Mouse (Mus musculus) brown adipose tissue, adult 24 weeks (tissue): ENCODE results near the gene Ss18l2. TPM values are rescaled to one million over a fixed set of nuclear protein-coding genes. Genes with fewer than 3 reads are reported as not detected.

ENCODE experiments used
- H3K27ac ChIP-seq: fragments of 200-500 bp; replicated peaks from 2 replicates; pipeline ENCODE4 v1.5.1; 2012; ENCODE audit warnings: low read depth, mild to moderate bottlenecking, low read length
- H3K4me1 ChIP-seq: fragments of 200-500 bp; 2 replicates; pipeline ENCODE4 v1.6.1; 2012; ENCODE audit warnings: low read length, mixed read lengths; ENCODE audit not compliant: control insufficient read depth, insufficient read depth, insufficient read length
- H3K4me3 ChIP-seq: fragments of 200-500 bp; 2 replicates; pipeline ENCODE4 v1.5.1; 2012; ENCODE audit warnings: low read depth, mild to moderate bottlenecking, low read length, moderate library complexity; ENCODE audit not compliant: insufficient read depth
- polyA plus RNA-seq: library from polyadenylated mRNA; stranded (reverse); fragments of >200 nt; gene quantifications from 2 replicates; pipeline ENCODE4 v1.2.4, GENCODE M21; 2012; ENCODE audit not compliant: missing spikeins, insufficient read depth, insufficient read length

Ss18l2 gene
- polyA plus RNA-seq, 1 experiment, result 182 TPM

DNA sequence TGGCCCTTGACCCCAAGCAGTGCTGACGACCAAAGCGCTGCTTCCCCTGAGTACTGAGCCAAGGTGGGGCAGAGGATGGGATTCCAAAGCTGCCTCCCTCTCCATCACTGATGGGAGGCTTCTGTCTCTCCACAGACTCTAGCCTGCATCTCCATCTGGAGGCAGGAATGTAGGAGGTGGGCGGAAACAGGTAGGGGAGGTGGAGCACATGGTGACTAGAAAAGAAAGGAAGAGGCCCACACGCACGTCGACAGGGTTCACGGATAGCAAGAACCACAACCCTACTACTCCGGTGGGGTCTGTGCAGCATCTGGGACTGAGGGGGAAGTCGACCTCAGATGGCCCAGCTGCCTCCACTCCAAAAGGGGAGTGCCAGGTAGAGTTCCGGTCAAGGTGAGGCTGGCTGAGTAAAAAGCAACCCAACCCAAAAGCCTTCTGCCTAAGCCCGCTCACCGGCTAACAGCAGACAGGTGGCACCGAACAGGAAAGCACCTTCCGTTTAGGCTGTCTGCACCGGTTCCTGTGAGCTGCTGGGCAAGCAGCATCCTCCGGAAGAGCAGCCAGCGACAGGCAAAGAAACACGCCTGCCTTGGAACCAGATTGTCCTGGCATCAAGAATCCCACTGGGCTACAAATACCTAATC is 28.0 kb upstream of the Ss18l2 start:
- Histone ChIP-seq H3K4me1 (no peaks in the 10 kb centered on the region), H3K27ac (no peak overlapping the region), H3K4me3 (no peak overlapping the region)

DNA sequence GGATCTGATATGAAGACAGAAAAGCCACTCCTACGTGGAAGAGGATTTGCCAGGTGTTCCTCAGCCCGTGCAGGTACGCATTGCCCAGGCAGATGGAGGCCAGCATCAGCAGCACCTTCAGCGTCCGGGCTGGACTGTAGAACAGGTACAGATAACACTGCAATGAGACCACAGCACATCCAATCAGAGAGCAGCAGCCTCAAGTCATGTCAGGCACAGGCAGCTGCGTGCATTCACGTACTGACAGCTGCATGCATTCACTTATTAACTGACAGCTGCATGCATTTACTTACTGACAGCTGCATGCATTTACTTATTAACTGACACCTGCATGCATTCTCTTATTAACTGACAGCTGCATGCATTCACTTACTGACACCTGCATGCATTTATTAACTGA is 25.4 kb upstream of the Ss18l2 start:
- no peak overlapping the region for H3K4me3 ChIP-seq
- no peaks in the 10 kb centered on the region for H3K4me1 ChIP-seq
- no peak overlapping the region for H3K27ac ChIP-seq

DNA sequence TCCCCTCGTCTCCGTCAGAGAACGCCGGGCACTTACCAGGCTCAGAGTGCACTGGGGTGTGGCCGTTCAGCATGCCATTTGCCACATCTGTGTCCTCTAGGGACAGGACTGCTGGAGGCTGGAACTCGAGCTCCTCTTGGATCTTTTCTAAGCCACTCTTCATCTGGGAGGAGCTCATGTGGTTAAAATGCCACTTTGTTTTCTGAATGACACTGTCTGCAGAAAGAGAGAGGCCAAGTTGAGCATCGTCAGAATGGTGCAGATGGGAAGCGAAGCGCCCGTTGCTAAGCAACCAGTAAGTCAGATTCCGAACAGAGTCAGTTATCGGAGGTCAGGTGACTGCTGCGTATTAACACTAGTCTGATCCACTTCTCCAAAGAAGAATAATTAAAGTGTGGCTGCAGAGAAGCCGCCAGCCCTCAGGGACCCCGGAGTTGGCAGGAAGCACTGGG is 19.9 kb upstream of the Ss18l2 start:
- no peak overlapping the region for H3K4me3 ChIP-seq

DNA sequence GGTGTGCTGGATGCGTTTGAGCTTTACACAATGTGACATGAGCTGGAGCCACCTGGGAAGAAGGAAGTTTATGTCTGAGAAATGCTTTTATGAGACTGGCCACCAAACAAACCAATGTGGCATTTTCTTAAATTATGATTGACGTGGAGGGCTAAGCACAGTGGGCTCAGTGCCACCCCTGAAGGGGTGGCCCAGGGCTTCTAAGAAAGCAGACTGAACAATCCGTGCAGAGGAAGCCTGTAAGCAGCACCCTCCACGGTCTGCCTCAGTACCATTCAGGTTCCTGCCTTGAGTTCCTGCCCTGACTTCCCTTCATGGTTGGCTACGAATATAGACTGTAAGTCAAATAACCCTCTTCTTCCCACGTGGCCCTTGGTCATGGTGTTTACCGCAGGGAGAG is 19.4 kb upstream of the Ss18l2 start:
- H3K4me3 ChIP-seq, result no peak overlapping the region

More for the DNA sequence above, 19.9 kb upstream of the Ss18l2 start:
- Histone ChIP-seq H3K27ac (no peak overlapping the region), H3K4me1 (no peaks in the 10 kb centered on the region)

DNA sequence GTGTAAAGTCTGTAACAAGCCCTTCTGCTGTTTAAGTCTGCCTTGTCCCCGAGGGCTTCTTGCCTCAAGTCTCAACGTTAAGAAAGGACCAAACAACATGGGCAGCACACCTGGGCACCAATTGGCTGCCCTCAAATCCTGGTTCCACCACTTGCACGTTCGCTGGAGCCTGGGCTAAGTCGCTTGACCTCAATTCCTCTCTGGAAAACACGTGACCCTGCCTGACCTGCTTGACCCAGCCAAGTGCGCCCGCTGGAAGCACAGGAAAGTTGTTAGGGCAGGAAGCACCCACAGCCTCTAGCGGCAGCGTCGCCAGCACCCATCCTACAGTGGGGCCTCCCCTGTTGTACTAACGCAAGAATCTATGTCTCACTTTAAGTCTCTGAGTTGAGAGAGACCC is 15.4 kb upstream of the Ss18l2 start:
- no peak overlapping the region for H3K4me3 ChIP-seq
- H3K4me1 ChIP-seq, result no peaks in the 10 kb centered on the region
- no peak overlapping the region for H3K27ac ChIP-seq

More for the DNA sequence above, 19.4 kb upstream of the Ss18l2 start:
- no peaks in the 10 kb centered on the region for H3K4me1 ChIP-seq
- no peak overlapping the region for H3K27ac ChIP-seq

DNA sequence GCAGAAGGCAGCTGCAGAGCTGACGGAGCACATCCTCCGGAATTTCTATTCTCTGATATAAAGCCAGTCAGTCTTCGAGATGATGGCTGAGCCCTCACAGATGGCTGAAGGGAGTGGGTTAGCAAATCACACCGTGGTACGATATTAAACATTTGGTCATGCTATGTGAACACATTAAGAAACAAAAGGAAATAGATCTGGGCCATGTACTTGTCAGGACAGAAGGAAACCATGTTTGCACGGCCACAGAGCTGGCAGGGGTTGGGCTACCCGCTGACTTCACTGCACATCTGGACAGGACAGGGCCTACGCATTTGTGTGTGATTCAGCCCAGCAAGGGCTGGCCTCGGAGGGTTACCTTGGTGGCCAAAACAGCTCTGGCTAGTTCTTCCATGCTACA is 13.5 kb upstream of the Ss18l2 start:
- Histone ChIP-seq H3K27ac (no peak overlapping the region), H3K4me1 (no peaks in the 10 kb centered on the region), H3K4me3 (no peak overlapping the region)

DNA sequence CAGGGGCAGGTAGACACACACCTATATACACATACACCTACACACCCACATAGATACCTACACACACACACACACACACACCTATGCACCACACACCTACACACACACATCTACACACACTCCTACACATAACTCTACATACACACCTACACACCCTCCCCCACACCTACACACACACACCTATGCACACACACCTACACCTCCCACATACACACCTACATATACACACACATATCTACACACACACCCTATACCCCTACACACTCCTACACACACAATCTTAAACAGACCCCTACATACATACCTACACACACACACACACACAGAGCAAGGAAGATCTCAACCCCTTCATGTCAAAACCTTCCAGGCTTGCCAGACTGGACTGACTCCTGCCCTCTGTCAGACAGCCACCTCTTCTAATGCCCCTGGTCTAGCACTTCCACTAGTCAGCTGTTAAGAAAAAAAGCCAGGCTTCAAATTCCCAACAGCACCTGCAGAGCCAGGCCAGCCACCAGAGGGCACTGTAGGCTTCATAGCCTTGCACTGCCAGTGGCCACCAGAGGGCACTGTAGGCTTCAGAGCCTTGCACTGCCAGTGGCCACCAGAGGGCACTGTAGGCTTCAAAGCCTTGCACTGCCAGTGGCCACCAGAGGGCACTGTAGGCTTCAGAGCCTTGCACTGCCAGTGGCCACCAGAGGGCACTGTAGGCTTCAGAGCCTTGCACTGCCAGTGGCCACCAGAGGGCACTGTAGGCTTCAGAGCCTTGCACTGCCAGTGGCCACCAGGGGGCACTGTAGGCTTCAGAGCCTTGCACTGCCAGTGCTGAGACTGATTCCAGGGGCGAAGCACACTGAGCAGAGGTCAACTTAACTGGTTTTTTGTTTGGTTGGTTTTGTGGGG is 12.7 kb upstream of the Ss18l2 start:
- H3K4me1 ChIP-seq, result no peaks in the 10 kb centered on the region
- no peak overlapping the region for H3K27ac ChIP-seq
- no peak overlapping the region for H3K4me3 ChIP-seq

DNA sequence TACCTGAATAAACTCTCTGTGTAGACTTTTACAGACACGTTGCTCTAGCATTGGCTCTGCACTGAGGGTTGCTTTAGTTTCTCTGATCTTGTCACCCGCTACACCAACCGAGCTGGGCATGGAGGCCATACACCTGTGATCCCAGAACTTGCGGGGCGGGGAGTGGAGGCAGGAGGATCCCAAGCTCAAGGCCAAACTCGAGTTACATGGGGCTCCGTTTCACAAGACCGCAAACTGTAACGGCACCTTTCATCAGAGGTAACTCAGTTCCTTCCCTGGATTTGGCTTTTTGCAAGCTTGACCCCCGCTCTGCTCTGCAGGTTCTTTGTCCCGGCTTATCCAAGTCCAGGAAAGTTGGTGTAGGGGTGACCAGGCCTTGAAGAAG is 5.9 kb upstream of the Ss18l2 start:
- H3K4me3 ChIP-seq, result peak overlapping the region; percentile 51
- H3K4me1 ChIP-seq, result no peaks in the 10 kb centered on the region
- H3K27ac ChIP-seq, result peak overlapping the region; percentile 35; the same call in 1 of the 2 replicates

DNA sequence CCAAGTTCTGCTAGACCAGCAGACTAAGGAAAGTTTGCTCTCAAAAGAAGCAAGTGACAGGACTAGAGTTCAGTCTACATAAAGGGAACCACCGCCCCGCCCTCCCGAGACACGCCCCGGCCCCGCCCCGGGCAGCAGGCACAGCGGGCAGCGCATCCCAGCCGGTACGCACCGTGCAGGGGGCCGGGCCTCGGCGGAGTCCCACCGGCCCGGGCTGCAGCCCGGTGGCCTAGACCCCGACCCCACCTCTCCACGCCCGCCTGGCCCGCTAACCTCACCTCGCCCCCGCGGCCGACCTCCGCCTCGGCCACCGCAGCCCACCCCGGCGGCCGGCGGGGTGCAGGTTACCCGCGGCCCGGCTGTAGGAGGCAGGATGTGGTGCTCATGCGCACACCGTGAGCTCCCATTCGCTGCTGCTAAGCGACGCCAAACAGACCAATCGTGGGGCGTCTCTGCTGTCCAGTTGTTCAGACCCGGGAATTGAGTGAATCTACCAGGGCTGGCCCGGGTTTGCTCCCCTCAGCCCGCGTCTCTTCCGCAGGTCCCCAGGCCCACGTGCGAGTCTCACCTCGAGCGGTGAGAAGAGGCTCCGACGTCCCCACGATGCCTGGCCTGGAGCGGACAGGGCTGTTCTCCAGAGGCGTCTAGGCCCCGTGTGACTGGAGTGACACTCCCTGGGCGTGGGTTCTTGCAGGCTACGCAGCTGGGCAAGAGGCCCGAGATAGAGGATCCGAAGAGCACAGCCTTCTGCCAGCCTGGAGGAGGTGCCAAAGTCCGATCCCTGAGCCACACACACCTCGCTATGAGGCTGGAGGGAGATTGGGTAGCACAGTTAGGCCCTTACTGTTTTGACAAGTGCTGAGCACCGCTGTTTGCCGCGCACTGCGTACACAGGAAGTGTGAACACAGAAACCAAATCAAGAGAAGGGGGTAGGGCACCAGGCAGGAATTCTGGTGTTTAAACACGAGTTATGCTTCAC is 5.2 kb upstream of the Ss18l2 start, which contains the start of gene Sec22c:
TSS of gene Sec22c (minus strand) at position 845 of the 980 bp plus-strand sequence.
- no peaks in the 10 kb centered on the region for H3K4me1 ChIP-seq
- H3K27ac ChIP-seq, result peak within 1 kb of the TSS; percentile 35

DNA sequence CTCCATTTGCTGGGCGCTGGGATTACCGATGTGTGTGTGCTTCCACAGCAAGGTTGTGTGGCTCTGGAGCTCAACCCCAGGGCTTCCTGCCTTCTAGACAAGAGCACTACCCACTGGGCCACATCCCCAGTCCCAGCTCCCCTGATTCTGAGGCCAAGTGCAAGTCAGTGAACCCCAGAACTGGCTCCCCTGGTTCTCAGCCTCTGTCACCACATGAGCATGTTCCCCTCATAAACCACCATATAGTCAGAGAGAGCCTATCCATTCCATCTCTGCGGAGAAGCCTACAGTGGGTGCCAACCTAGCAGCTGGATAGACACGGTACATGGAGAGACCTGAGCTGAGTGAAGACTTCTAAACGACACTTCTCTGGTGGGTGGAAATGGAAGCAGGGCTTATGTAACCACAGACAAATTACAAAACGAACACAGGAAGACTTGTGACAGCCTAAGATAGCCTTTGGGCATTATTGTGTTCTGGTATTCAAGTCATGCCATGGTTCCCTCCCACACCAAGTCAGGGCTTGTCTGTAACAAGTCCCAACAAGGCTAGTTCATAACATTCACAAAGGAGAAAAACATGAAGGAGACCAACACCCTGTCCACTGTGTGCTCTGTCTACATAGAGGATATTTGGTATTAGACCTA is 4.0 kb upstream of the Ss18l2 start:
- Histone ChIP-seq H3K4me3 (no peak overlapping the region), H3K27ac (no peak overlapping the region), H3K4me1 (no peaks in the 10 kb centered on the region)

More for the DNA sequence above, 5.2 kb upstream of the Ss18l2 start, which contains the start of gene Sec22c:
- H3K4me3 ChIP-seq, result peak within 1 kb of the TSS; percentile 71

DNA sequence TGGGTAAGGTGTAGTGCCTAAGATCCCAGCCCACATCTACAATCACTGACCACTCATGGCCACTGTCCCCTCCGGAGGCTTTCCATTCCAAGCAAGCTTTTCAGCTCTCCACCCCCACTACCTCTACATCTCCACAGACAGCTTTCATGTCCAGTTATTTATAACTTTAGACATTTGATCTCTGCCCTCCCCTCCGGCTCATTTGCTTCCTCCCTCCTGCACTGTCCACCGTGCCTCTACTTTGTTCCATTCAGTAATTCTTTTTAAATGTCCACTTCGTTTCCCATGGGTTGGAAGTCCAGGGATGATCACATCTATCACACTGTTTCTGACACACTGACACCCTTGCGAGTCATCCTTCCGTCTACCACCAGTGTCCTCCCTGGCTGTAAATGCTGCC is 2.3 kb upstream of the Ss18l2 start:
- 0 out of 2 replicates have a peak, but pooled peaks cover 2% of the 10 kb centered on the region for H3K4me1 ChIP-seq
- H3K4me3 ChIP-seq, result no peak overlapping the region
- H3K27ac ChIP-seq, result no peak overlapping the region

DNA sequence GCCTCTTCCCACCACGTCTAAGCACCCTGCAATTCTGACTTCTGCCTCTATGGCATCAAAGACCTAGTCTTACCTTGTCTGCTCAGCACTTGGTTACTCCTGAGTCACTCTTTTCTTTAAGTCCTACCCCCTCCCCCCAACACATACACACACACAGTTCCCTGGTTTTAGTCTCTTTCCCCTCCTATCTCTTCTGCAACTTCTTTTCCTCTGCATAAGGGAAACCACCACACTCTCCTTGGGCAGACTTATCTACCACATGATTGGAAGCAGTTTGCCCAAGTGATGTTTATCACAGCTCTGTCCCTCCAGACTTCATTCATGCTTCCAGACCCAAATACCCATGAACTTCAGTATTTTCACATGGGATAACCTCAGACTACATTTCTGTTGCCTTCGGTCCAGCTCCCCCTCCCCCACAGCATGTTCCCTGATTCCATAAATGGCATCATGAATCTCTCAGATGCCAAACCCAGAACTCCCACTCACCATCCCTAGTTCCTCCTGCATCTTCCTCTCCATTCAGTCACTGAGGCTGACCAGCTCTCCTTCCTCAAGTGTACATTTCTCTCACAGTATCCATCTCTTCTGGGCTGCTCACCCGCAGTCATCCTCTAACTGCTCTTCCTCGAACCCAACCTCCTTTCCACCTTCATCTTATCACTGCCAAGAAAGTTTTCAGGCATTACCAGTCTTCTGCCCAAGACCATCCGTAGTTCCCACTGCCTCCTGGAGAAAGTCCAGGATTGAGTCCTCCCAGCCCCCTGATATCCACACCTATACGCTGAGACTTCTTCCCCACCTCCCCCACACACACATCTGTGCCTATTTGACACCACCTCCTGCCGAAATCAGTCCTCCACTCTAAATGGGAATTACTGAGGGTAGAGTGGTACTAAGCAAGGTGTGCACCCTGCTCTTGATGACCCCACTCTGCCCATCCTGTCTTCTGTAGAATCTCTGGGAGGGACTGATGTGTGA is 1.3 kb upstream of the Ss18l2 start:
- no peak overlapping the region for H3K4me3 ChIP-seq
- no peak overlapping the region for H3K27ac ChIP-seq
- H3K4me1 ChIP-seq, result 0 out of 2 replicates have a peak, but pooled peaks cover 2% of the 10 kb centered on the region

DNA sequence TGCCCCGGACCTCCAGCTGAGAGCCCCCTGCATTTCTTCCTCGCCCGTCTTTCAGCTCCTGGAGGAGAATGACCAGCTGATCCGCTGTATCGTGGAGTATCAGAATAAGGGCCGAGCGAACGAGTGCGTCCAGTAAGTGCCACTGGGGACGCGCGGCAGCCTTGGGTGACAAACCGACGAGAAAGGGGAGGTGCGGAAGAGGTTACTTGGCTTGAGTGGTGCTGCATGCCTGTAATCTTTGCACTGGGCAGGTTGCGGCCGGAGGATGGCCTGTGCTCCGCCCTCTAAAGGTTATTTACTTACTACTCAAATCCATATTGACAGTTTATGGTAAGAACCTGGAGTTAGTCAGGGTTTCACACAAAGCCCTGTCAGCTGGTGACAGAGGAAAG is 451 bp downstream of the Ss18l2 start:
- Histone ChIP-seq H3K4me1 (0 out of 2 replicates have a peak, but pooled peaks cover 2% of the 10 kb centered on the region), H3K4me3 (peak overlapping the region; percentile 92), H3K27ac (peak overlapping the region; percentile 78)
